Mouse (Mus musculus): ENCODE data around the gene Nhsl2. TPM values are rescaled to one million over a fixed set of nuclear protein-coding genes. Genes with fewer than 3 reads are reported as not detected.

The Nhsl2 gene
- polyA plus RNA-seq, 1 experiment = 13.1 TPM

DNA sequence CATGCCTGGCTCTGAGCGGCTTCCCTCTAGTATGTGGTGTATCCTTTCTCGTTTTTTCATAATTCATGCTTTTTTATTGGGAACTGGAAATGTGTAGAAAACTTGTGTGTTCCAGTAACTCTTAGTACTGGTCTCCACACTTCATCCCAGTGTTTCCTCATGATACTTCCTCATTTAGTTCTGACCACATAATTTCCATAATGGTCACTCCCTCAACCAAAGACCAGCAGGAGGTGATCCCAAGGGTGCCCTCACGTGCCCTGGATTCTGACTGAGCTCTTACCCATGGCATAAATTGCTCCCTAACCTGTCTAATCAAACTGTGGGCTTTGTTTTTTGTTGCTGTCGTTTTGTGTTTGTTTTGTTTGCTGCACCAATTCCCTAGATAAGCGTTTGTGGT, 58.1 kb downstream of the Nhsl2 start:
- no peak overlapping the region for H3K4me3 ChIP-seq (replicated peaks; ENCODE audit: insufficient read depth, low read depth, low read length)
- H3K27me3 ChIP-seq (ENCODE audit: control insufficient read depth, insufficient read depth, low read length) = no peaks in the 10 kb centered on the region
- H3K4me1 ChIP-seq (ENCODE audit: control insufficient read depth, insufficient read depth, low read length) = peaks cover 7% of the 10 kb centered on the region; the same call in 1 of the 2 replicates
- H3K27ac ChIP-seq (ENCODE audit: insufficient read depth, low read length) = no peak overlapping the region
- no peak for DNase-seq
- 69% methylated on average over 5 of the region's 5 CpGs for WGBS
- TF ChIP-seq POLR2A (IDR thresholded peaks at IDR 0.05; ENCODE audit: borderline replicate concordance, insufficient read depth, low read length) = no peak
- TF ChIP-seq CTCF (IDR thresholded peaks at IDR 0.05; ENCODE audit: borderline replicate concordance, insufficient read depth, low read depth, low read length) = no peak

DNA sequence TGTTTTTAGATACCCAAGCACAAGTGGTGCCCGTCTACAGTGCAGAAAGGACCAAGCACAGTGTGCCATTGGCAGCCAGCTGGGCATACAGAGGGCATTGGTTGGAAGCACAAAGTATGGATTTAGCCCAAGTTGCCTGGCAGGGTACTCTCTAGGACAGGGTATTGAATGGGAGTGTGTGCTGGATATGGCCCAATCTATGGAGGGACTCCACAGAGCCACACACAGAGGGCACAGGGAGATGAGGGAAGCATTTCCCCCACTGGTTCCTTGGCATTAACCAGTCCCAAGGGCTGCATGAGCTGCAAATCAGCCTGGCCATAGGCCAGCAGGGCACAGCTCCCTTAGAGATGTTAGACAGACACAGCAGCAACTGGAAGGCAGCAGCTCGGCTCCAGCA, 79.9 kb downstream of the Nhsl2 start:
- H3K27me3 ChIP-seq (ENCODE audit: control insufficient read depth, insufficient read depth, low read length) = no peaks in the 10 kb centered on the region
- peaks cover 32% of the 10 kb centered on the region for H3K4me1 ChIP-seq (ENCODE audit: control insufficient read depth, insufficient read depth, low read length)
- DNase-seq = peak in 1 of 2 experiments; percentile 26
- TF ChIP-seq POLR2A (IDR thresholded peaks at IDR 0.05; ENCODE audit: borderline replicate concordance, insufficient read depth, low read length) (no peak), CTCF (IDR thresholded peaks at IDR 0.05; ENCODE audit: borderline replicate concordance, insufficient read depth, low read depth, low read length) (no peak)
- no peak overlapping the region for H3K27ac ChIP-seq (ENCODE audit: insufficient read depth, low read length)
- WGBS = 44% methylated on average over 2 of the region's 2 CpGs
- H3K4me3 ChIP-seq (replicated peaks; ENCODE audit: insufficient read depth, low read depth, low read length) = no peak overlapping the region

GRCm38 (mm10) chrX:101930301-101930700, 81.1 kb downstream of the Nhsl2 start:
- no peak for TF ChIP-seq POLR2A (IDR thresholded peaks at IDR 0.05; ENCODE audit: borderline replicate concordance, insufficient read depth, low read length)
- peak; percentile 48 to 65 for DNase-seq
- no peak overlapping the region for H3K4me3 ChIP-seq (replicated peaks; ENCODE audit: insufficient read depth, low read depth, low read length)
- 23% methylated on average over 6 of the region's 6 CpGs for WGBS
- H3K4me1 ChIP-seq (ENCODE audit: control insufficient read depth, insufficient read depth, low read length) = peaks cover 37% of the 10 kb centered on the region
- H3K27me3 ChIP-seq (ENCODE audit: control insufficient read depth, insufficient read depth, low read length) = no peaks in the 10 kb centered on the region
- no peak overlapping the region; the same call in 1 of the 2 replicates for H3K27ac ChIP-seq (ENCODE audit: insufficient read depth, low read length)

GRCm38 (mm10) chrX:101931016-101931415, 81.8 kb downstream of the Nhsl2 start:
- no peak overlapping the region for H3K27ac ChIP-seq (ENCODE audit: insufficient read depth, low read length)
- H3K4me1 ChIP-seq (ENCODE audit: control insufficient read depth, insufficient read depth, low read length) = peaks cover 40% of the 10 kb centered on the region
- no peaks in the 10 kb centered on the region for H3K27me3 ChIP-seq (ENCODE audit: control insufficient read depth, insufficient read depth, low read length)
- H3K4me3 ChIP-seq (replicated peaks; ENCODE audit: insufficient read depth, low read depth, low read length) = no peak overlapping the region
- WGBS = 49% methylated on average over 5 of the region's 5 CpGs
- no peak for DNase-seq
- TF ChIP-seq CTCF (IDR thresholded peaks at IDR 0.05; ENCODE audit: borderline replicate concordance, insufficient read depth, low read depth, low read length) = no peak
- no peak for TF ChIP-seq POLR2A (IDR thresholded peaks at IDR 0.05; ENCODE audit: borderline replicate concordance, insufficient read depth, low read length)

GRCm38 (mm10) chrX:101932244-101932643, 83.1 kb downstream of the Nhsl2 start:
- no peaks in the 10 kb centered on the region for H3K27me3 ChIP-seq (ENCODE audit: control insufficient read depth, insufficient read depth, low read length)
- TF ChIP-seq CTCF (IDR thresholded peaks at IDR 0.05; ENCODE audit: borderline replicate concordance, insufficient read depth, low read depth, low read length) (no peak), POLR2A (IDR thresholded peaks at IDR 0.05; ENCODE audit: borderline replicate concordance, insufficient read depth, low read length) (no peak)
- peak overlapping the region; percentile 63 for H3K27ac ChIP-seq (ENCODE audit: insufficient read depth, low read length)
- H3K4me3 ChIP-seq (replicated peaks; ENCODE audit: insufficient read depth, low read depth, low read length) = no peak overlapping the region
- WGBS = 13% methylated on average over 7 of the region's 7 CpGs
- peak; percentile 81 to 90 for DNase-seq
- peaks cover 44% of the 10 kb centered on the region for H3K4me1 ChIP-seq (ENCODE audit: control insufficient read depth, insufficient read depth, low read length)

GRCm38 (mm10) chrX:101933346-101933745, 84.2 kb downstream of the Nhsl2 start:
- WGBS = 16% methylated on average over 5 of the region's 5 CpGs
- peak; percentile 43 to 74 for DNase-seq
- Histone ChIP-seq H3K4me1 (ENCODE audit: control insufficient read depth, insufficient read depth, low read length) (peaks cover 43% of the 10 kb centered on the region), H3K4me3 (replicated peaks; ENCODE audit: insufficient read depth, low read depth, low read length) (no peak overlapping the region), H3K27ac (ENCODE audit: insufficient read depth, low read length) (peak overlapping the region; percentile 46), H3K27me3 (ENCODE audit: control insufficient read depth, insufficient read depth, low read length) (no peaks in the 10 kb centered on the region)
- TF ChIP-seq POLR2A (IDR thresholded peaks at IDR 0.05; ENCODE audit: borderline replicate concordance, insufficient read depth, low read length) = no peak
- TF ChIP-seq CTCF (IDR thresholded peaks at IDR 0.05; ENCODE audit: borderline replicate concordance, insufficient read depth, low read depth, low read length) = no peak

DNA sequence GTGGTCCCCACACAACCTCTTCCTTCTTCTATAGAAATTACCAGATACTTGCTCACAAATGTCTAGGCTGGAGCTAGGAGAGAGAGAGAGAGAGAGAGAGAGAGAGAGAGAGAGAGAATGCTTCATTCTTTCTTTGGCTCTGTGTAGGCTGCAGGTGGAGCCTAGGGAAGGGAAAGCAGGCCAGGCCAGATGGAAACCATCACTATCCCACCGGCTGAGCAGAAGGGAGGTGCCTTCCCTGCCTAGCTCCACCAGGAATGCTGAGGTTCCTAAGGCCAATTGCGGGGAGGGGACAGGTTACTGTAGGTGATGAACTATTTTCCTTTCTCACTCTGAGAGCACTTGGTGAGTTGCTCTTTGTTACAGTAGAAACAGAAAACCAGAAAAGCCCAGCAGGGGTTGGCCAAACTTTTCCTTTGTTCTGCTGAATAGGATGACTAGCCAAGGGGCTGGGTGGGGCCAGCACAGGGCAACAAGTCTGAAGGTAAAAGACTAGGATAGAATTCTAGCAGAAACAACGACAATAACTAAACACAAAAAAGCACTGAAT, 86.2 kb downstream of the Nhsl2 start:
- Histone ChIP-seq H3K27ac (ENCODE audit: insufficient read depth, low read length) (peak overlapping the region; percentile 59; the same call in 1 of the 2 replicates), H3K4me1 (ENCODE audit: control insufficient read depth, insufficient read depth, low read length) (peaks cover 32% of the 10 kb centered on the region), H3K27me3 (ENCODE audit: control insufficient read depth, insufficient read depth, low read length) (no peaks in the 10 kb centered on the region), H3K4me3 (replicated peaks; ENCODE audit: insufficient read depth, low read depth, low read length) (no peak overlapping the region)
- TF ChIP-seq POLR2A (IDR thresholded peaks at IDR 0.05; ENCODE audit: borderline replicate concordance, insufficient read depth, low read length) = no peak
- no peak for TF ChIP-seq CTCF (IDR thresholded peaks at IDR 0.05; ENCODE audit: borderline replicate concordance, insufficient read depth, low read depth, low read length)
- DNase-seq = peak in 1 of 2 experiments; percentile 60
- 37% methylated on average over 3 of the region's 3 CpGs for WGBS

- H3K27me3 ChIP-seq (ENCODE audit: control insufficient read depth, insufficient read depth, low read length) = no peaks in the 10 kb centered on the region
- WGBS = 45% methylated on average over 5 of the region's 5 CpGs
- peaks cover 48% of the 10 kb centered on the region for H3K4me1 ChIP-seq (ENCODE audit: control insufficient read depth, insufficient read depth, low read length)
- TF ChIP-seq POLR2A (IDR thresholded peaks at IDR 0.05; ENCODE audit: borderline replicate concordance, insufficient read depth, low read length) = no peak
- no peak for TF ChIP-seq CTCF (IDR thresholded peaks at IDR 0.05; ENCODE audit: borderline replicate concordance, insufficient read depth, low read depth, low read length)
- no peak overlapping the region for H3K4me3 ChIP-seq (replicated peaks; ENCODE audit: insufficient read depth, low read depth, low read length)
- no peak overlapping the region for H3K27ac ChIP-seq (ENCODE audit: insufficient read depth, low read length)
- DNase-seq = peak in 1 of 2 experiments; percentile 58
Measured at GRCm38 (mm10) chrX:101939486-101939885, 90.3 kb downstream of the Nhsl2 start.

Measured in cerebellum, adult 2 months (tissue).